Mouse (Mus musculus): ENCODE measurements around the gene Katnal1. TPM values are rescaled to one million over a fixed set of nuclear protein-coding genes. Genes with fewer than 3 reads are reported as not detected.
A peak's percentile ranks its signal among the peaks of the same experiment; 100 is the strongest.

Katnal1 gene
- polyA plus RNA-seq, 1 experiment from 2014 or later, result 19.9 TPM

DNA sequence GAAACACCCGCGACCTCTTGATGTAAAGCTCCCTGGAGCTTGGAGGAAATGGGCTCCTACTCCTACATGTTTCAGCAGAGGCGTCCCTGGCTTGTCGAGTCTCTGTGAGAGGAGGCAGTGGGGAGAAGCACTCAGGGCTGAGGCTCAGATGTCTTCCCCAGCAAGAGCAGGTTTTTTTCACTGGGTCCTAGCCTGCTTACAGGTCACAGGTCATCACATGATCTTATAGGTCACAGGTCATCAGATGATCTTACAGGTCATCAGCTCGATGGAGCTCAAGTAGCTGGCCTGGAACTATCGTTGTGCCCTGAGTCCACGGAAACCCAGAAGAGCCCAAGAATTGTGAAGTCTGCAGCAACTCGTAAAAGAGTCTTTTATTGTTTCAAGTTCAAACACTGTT is 4.6 kb upstream of the Katnal1 start:
- no peak for DNase-seq (ENCODE audit: low read depth, low spot score)
- ATAC-seq, result no peak
- no peaks in the 10 kb centered on the region for H3K27me3 ChIP-seq
- ChIA-PET POLR2A (no interaction called here), CTCF (interaction anchor here (0.7 kb wide), 1 partner anchor 71 kb away, joined by 3 read pairs; no protein-coding TSS in a partner anchor)
- in situ Hi-C loops (cut with MboI; ENCODE audit: low pct_unique_long_range_greater_than_20kb), result no loop called here
- no peak for TF ChIP-seq CTCF (IDR thresholded peaks at IDR 0.05)

DNA sequence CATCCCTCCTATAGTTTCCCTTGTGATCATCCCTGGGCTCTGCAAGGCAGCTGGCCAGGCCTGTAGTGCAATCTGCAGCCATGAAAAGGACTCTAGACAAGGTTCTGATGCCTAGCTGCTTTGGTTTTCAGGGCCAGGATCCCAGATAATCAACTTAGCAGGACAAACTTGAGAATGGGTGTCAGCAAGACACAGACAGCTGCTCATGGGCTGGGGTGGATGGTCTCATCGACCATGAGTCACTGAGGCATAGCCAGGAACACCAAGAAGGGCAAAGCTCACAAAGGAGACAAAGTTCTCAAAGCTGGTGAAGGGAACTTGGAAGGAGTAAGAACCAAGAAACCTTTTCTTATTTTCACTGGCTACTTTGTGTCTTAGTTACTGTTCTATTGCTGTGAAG is 2.2 kb upstream of the Katnal1 start:
- H3K27me3 ChIP-seq, result no peaks in the 10 kb centered on the region
- TF ChIP-seq CTCF (IDR thresholded peaks at IDR 0.05), result no peak
- in situ Hi-C loops (cut with MboI; ENCODE audit: low pct_unique_long_range_greater_than_20kb), result no loop called here
- ATAC-seq, result no peak
- DNase-seq (ENCODE audit: low read depth, low spot score), result no peak
- CTCF ChIA-PET, result interaction anchor here (0.8 to 1.3 kb wide), 3 partner anchors 57 to 119 kb away, joined by 3 read pairs; no protein-coding TSS in a partner anchor
- POLR2A ChIA-PET, result interaction anchor here (0.6 to 0.7 kb wide), 2 partner anchors 38 to 1706 kb away, joined by 3 to 5 read pairs; no protein-coding TSS in a partner anchor

DNA sequence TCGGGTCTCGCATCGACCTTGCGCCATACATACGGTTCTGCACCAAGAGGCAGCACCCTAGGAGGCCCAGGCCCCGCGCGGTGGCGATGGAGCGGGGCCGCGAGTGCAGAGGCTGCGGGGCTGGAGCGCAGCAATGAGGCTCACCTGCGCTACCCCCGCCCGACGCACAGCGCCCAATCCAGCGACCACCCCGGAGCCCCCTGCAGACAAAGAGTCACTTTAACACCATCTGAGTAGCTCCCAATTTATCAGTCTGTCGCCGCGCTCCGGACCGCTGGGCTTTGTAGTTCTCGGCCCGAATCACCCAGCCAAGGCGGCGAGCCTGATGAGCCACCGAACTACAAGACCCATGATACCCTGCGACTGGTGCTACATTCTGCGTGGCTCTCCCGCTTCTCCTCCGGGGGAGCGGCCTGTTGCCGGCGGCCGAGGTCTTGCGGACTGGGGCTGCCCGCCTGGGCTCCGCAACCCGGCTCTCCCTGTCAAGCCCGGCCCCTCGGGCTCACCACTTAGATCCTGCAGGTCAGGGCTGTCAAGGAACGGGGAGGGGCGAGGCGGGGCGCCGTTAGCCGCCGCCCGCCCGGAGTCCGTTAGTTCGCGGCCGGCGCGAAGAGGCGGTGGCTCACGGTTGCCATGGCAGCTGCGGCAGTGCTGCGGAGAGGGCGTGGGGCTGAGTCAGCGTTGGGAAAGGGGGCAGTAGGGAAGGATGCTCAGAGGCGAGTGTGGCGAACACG is 571 bp downstream of the Katnal1 start:
- DNase-seq (ENCODE audit: low read depth, low spot score) (peak; percentile 83), ATAC-seq (peak; percentile 95)
- ChIA-PET CTCF (interaction anchor here (0.6 to 1.9 kb wide), 8 partner anchors 11 to 68 kb away, joined by 3 to 8 read pairs (median 4); no protein-coding TSS in a partner anchor), POLR2A (interaction anchor here (0.6 to 2.0 kb wide), 7 partner anchors 10 to 1069 kb away, joined by 3 to 6 read pairs (median 4); no protein-coding TSS in a partner anchor)
- in situ Hi-C loops (cut with MboI; ENCODE audit: low pct_unique_long_range_greater_than_20kb), result no loop called here
- H3K27me3 ChIP-seq, result no peaks in the 10 kb centered on the region
- no peak for TF ChIP-seq CTCF (IDR thresholded peaks at IDR 0.05)

DNA sequence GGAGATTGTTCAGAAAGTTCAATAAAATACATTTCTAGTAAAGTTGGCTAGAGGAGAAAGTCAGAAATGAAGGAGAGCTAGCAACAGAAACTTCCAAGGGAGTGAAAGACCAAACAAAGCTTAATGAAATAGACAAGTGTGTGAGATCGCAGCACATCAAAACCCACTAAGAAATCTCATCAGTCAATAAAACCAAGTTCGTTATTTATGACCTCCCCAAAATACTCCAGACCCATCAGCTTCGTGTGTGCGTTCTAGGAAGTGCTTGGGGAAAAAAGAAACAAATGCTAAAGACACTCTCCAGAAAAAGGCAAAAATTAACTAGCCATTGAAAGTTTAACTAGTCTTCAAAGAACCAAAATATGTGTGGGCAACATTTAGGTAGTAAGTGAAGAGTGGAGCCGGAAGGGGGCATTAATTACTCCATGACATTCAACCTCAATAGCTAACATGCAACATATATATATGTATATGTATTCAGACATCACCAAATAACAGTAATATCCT is 1.4 kb downstream of the Katnal1 start:
- no peak for TF ChIP-seq CTCF (IDR thresholded peaks at IDR 0.05)
- H3K27me3 ChIP-seq, result no peaks in the 10 kb centered on the region
- CTCF ChIA-PET, result interaction anchor here (0.9 to 1.9 kb wide), 7 partner anchors 10 to 64 kb away, joined by 3 to 8 read pairs (median 3); no protein-coding TSS in a partner anchor
- ATAC-seq, result no peak
- POLR2A ChIA-PET, result interaction anchor here (0.6 to 2.0 kb wide), 7 partner anchors 10 to 1068 kb away, joined by 3 to 4 read pairs (median 4); no protein-coding TSS in a partner anchor
- in situ Hi-C loops (cut with MboI; ENCODE audit: low pct_unique_long_range_greater_than_20kb), result no loop called here
- no peak for DNase-seq (ENCODE audit: low read depth, low spot score)

DNA sequence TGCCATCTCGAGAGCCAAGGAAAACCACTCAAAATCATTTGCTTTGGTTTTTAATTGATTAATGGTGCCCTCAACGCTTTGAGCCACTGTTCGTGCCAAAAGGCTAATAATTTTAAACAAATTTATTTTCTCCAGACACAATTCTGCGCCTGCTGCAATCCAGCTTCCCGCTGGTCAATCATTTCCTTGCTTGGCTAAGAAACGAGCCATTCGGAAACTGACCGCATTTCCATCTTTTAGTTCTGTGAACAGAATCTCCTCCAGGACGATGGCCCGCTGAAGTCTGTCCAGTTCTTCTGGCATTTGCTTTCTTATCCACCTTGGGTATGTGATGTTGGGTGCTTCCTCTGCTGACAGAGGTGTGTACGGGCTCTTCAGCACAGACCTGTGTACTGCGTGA is 4.5 kb downstream of the Katnal1 start:
- POLR2A ChIA-PET, result interaction anchor here (0.7 kb wide), 1 partner anchor 45 kb away, joined by 5 read pairs; no protein-coding TSS in a partner anchor

DNA sequence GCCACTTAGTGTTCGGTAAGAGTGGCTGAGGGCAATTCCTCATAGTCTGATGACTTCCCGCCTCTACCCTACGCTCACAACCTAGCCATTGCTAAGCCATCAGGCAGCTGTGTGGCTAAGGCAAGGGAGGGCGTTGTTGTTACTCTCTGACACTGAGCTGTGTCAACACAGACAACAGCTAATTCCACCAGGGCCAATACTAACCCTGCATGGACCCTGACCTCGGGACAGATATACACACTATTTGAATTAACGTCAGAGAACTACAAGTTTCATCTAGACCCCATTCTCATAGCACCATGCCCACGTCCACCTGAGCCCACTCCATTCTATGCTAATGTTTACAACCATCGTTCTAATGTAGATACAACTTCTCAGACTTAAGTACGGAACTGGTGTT is 5.1 kb downstream of the Katnal1 start:
- no peaks in the 10 kb centered on the region for H3K27me3 ChIP-seq
- ChIA-PET CTCF (interaction anchor here (1.2 kb wide), 1 partner anchor 12 kb away, joined by 4 read pairs; no protein-coding TSS in a partner anchor), POLR2A (interaction anchor here (0.7 kb wide), 1 partner anchor 46 kb away, joined by 5 read pairs; no protein-coding TSS in a partner anchor)
- in situ Hi-C loops (cut with MboI; ENCODE audit: low pct_unique_long_range_greater_than_20kb), result no loop called here
- DNase-seq (ENCODE audit: low read depth, low spot score) (no peak), ATAC-seq (no peak)
- TF ChIP-seq CTCF (IDR thresholded peaks at IDR 0.05), result no peak

More for the DNA sequence above, 4.5 kb downstream of the Katnal1 start:
- DNase-seq (ENCODE audit: low read depth, low spot score), result no peak
- ATAC-seq, result no peak
- CTCF ChIA-PET, result interaction anchor here (1.2 kb wide), 1 partner anchor 11 kb away, joined by 4 read pairs; no protein-coding TSS in a partner anchor
- no peak for TF ChIP-seq CTCF (IDR thresholded peaks at IDR 0.05)
- no peaks in the 10 kb centered on the region for H3K27me3 ChIP-seq
- in situ Hi-C loops (cut with MboI; ENCODE audit: low pct_unique_long_range_greater_than_20kb), result no loop called here

DNA sequence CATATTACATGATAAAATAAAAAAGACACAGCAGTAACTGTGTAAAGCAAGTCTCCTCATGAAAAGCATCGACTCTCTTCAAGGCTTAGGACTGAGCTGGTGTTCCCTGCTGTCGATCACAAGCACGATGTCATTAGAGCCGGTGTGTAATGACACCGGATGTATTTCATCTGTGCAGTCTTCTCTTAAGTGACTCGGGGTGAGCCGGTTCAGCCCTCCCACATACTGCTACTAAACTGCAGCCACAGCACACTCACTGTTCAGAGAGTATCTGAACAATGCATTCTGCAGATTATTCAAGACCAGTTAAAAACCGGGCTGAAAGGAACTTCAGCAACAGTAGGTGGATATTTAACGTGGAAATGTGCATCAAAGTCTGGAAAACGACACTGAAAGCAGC is 5.7 kb downstream of the Katnal1 start:
- POLR2A ChIA-PET, result no interaction called here
- TF ChIP-seq CTCF (IDR thresholded peaks at IDR 0.05), result no peak
- no peaks in the 10 kb centered on the region for H3K27me3 ChIP-seq
- DNase-seq (ENCODE audit: low read depth, low spot score), result no peak
- CTCF ChIA-PET, result interaction anchor here (1.2 to 1.5 kb wide), 2 partner anchors 12 to 35 kb away, joined by 3 to 4 read pairs; no protein-coding TSS in a partner anchor
- in situ Hi-C loops (cut with MboI; ENCODE audit: low pct_unique_long_range_greater_than_20kb), result no loop called here
- ATAC-seq, result no peak

DNA sequence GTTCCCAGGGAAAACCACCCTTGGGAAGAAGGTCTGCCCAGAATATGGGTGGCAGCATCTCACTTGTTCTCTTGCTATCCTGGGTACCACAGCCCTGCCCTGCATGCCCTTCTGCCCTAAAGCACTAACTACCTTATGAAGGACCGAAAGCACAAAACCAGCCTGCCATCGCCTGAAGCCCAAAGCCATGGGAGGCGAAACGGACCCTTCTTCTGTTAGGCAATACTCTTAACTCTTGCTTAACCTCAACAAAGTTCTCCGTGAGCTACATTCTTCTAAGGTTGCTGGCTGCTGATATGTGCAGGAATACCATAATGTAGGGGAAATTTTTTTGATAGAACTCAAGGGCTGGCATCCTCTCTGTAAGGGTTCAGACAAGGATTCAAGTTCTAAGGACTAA is 6.3 kb downstream of the Katnal1 start:
- CTCF ChIA-PET, result interaction anchor here (0.8 to 1.5 kb wide), 2 partner anchors 13 to 36 kb away, joined by 3 read pairs; no protein-coding TSS in a partner anchor
- in situ Hi-C loops (cut with MboI; ENCODE audit: low pct_unique_long_range_greater_than_20kb), result no loop called here
- TF ChIP-seq CTCF (IDR thresholded peaks at IDR 0.05), result no peak
- no peak for ATAC-seq
- POLR2A ChIA-PET, result no interaction called here
- no peaks in the 10 kb centered on the region for H3K27me3 ChIP-seq
- DNase-seq (ENCODE audit: low read depth, low spot score), result no peak

DNA sequence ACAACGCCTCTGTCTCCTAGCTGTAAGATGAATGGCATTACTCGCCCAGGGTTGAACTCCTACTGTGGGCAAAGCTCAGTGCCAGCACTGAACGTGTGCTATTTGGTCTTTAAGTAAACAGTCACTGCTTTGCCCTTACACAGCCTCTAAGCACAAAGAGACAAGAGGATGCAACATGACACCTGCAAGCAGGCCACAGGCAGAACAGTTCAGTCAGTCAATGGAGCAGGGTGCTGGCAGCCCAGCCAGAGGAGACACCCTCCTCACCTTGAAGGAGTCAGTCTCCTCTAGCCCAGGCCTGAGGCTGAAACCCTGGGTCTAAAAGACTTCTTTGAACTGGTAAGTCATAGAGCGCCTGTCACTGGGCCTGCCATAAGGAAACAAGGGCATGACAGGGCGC is 11.1 kb downstream of the Katnal1 start:
- POLR2A ChIA-PET, result interaction anchor here (0.5 to 0.8 kb wide), 2 partner anchors 10 to 102 kb away, joined by 3 to 4 read pairs; no protein-coding TSS in a partner anchor
- no peak for TF ChIP-seq CTCF (IDR thresholded peaks at IDR 0.05)

DNA sequence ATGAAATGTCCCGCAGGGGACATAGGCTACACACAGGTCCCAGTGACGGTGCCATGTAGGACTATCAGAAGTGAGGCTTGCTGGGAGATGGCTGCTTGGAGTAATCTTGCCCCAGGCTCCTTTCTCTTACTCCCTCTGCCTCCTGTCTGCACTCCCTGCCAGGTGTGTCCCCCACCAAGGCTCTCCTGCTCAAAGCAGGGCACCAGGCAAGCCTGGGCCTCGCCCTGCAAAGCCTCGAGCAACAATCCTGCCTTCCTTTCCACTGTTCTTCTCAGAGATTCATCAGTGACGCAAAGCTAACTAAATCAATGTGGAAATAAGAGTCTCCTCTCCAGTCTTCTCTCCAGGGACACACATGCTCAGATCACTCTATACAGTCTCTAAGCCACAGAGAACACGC is 12.3 kb downstream of the Katnal1 start:
- POLR2A ChIA-PET, result no interaction called here
- CTCF ChIA-PET, result interaction anchor here (1.1 to 2.0 kb wide), 2 partner anchors 11 to 20 kb away, joined by 5 to 8 read pairs; no protein-coding TSS in a partner anchor
- ATAC-seq, result no peak
- no peak for DNase-seq (ENCODE audit: low read depth, low spot score)
- TF ChIP-seq CTCF (IDR thresholded peaks at IDR 0.05), result no peak
- H3K27me3 ChIP-seq, result no peaks in the 10 kb centered on the region
- in situ Hi-C loops (cut with MboI; ENCODE audit: low pct_unique_long_range_greater_than_20kb), result no loop called here

More for the DNA sequence above, 11.1 kb downstream of the Katnal1 start:
- ATAC-seq (no peak), DNase-seq (ENCODE audit: low read depth, low spot score) (no peak)
- in situ Hi-C loops (cut with MboI; ENCODE audit: low pct_unique_long_range_greater_than_20kb), result no loop called here
- no peaks in the 10 kb centered on the region for H3K27me3 ChIP-seq
- CTCF ChIA-PET, result interaction anchor here (2.0 kb wide), 1 partner anchor 10 kb away, joined by 8 read pairs; no protein-coding TSS in a partner anchor

Measured in Patski (cell line).